Mouse (Mus musculus) spleen, postnatal 10 days (tissue): Measurements from ENCODE around the gene Foxd3.
"Not testable (repeated sequence)": the region's sequence is repeated elsewhere in the genome, so short reads cannot be mapped to it uniquely, and the experiment has no call there.

Experiments used
- DNase-seq, 2 experiments: peaks; one replicate each; pipeline ENCODE4 v3.0.0; 2021 to 2022; ENCODE audit warnings: low spot score in 2 of 2

The Foxd3 gene

GRCm38 (mm10) chr4:99655937-99656604, at the start of gene Foxd3:
Gene Foxd3, plus strand, starts transcription at chr4:99656299.
- no peak for DNase-seq

- DNase-seq = no peak
Observed at GRCm38 (mm10) chr4:99612156-99612555, 43.9 kb upstream of the Foxd3 start.

DNA sequence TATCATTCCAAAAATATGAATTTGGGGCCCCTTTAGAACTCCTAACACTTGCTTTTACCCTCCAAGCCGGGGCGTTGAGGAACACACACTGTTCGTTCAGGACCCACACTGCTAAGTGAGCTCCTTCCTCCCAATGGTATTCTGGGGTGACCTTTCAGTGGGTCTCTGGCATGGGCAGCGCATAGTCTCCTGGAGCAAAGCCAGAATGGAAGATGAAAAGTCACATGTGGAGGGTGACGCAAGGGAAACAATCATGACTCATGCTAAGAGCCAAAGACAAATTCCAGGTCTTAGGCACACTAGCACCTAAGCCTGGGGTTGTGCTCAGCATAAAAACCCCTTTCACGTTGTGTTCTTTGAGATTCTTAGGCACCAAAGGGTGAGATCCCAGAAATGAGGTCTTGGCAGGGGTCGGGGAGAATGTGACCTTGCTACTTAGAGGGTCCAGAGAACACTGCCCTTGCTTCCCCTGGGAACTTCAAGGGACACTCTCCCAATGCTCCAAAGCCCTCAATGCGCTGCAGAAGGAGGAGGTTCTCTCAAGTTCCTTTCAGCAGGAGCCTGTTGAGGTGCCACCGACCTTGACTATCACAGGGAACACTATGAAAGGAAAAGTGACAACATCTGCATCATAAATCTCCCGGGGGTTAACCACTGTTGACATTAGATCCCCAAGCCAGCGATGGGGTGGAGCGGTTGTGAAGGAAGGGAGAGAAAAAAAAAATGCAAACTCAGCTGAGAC, 43.3 kb upstream of the Foxd3 start:
- no peak for DNase-seq

DNA sequence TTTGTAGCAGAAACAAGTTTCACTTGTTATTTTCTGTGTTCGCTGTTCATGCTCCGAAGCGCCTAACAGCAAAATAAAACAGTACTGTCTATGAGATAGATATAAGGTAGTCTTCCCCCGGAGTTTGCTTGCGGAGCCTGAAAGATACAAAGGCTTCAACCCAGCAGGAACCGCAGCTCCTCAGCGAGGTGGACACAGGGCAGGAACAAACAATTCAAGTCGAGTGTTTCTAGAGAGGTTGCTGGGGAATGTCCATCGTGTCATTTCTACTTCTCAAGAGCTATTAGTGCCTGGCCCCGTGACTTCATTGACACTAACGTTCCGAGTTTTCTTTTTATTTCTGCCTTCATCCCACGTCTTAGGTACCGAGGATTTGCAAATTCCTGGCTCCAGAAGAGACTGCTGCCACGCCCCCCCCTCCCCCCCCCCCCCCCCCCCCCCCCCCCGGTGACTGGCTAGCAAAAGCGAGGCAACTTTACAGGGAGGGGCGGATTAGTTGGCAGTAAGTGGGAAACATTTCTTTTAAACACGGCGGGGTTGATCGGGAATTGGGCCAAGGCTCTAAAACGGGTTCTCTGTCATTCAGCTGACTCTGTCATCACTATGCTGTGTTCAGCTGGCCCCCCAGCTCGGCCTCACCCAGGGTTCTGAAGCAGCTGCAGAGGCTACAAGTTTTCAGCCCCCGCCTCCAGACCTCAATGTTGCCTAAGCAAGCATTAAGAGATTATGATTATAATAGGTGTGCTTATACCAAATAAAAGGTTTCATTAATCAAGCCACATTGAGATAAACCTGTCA, 29.9 kb upstream of the Foxd3 start:
- DNase-seq = no peak

- no peak for DNase-seq
Observed at GRCm38 (mm10) chr4:99627057-99627456, 29.0 kb upstream of the Foxd3 start.

- no peak for DNase-seq
Observed at GRCm38 (mm10) chr4:99636038-99636437, 20.1 kb upstream of the Foxd3 start.

GRCm38 (mm10) chr4:99636711-99637110, 19.4 kb upstream of the Foxd3 start:
- DNase-seq = no peak

DNA sequence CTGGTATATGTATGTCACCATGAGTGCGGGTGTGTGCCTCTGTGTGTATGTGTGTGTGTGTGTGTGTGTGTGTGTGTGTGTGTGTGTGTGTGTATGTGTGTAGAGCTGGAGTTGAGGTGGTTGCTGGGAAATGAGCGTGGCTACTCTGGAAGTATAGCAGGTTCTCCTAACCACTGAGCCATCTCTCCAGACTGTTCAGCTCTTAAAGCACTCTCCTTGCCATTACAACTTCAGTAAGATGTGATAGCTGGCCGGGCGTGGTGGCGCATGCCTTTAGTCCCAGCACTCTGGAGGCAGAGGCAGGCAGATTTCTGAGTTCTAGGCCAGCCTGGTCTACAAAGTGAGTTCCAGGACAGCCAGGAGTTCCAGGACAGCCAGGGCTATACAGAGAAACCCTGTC, 15.5 kb upstream of the Foxd3 start:
- not testable (repeated sequence) for DNase-seq

GRCm38 (mm10) chr4:99641920-99642319, 14.2 kb upstream of the Foxd3 start:
- DNase-seq = no peak

- DNase-seq = no peak
Observed at GRCm38 (mm10) chr4:99645560-99645959, 10.5 kb upstream of the Foxd3 start.

GRCm38 (mm10) chr4:99650088-99650944, 5.8 kb upstream of the Foxd3 start:
- peak in 1 of 2 experiments; percentile 29 for DNase-seq

DNA sequence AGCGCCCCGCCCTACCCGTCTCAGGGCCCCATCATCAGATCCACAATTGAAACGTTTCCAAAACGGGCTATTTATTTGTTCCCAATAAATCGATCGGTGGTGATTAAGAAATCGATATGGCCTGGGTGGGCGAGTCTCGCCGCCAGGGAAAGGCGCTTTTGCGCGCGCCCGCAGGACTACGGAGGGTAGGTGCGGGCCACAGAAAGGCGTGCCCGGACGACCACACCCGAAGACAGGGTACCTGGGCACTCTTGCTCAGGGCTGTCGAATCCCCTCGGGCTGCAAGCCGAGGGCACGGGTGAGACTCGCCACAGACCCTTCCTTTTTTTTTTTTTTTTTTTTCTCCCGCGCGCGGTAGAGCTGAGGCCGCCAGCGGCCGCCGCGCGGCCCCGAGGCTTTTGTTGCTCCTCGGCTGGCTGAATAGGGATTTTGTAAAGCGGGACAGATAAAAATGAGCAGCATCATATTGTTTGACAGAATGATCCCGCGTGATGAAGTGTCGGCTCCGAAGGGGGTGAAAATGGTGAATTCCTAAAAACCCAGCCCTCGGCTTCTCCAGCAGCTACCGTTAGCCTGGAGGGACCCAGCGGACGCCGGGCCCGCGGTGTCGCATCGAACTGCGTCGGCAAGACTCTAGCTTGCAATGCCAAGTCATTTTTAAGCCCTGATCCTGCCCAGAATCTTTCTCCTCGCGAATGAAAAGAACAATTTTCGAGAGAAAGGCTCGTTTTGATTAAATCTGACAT, 5.0 kb upstream of the Foxd3 start:
- DNase-seq = no peak

GRCm38 (mm10) chr4:99651823-99652450, 4.2 kb upstream of the Foxd3 start:
- DNase-seq = no peak

- no peak for DNase-seq
Observed at GRCm38 (mm10) chr4:99652576-99653210, 3.4 kb upstream of the Foxd3 start.

DNA sequence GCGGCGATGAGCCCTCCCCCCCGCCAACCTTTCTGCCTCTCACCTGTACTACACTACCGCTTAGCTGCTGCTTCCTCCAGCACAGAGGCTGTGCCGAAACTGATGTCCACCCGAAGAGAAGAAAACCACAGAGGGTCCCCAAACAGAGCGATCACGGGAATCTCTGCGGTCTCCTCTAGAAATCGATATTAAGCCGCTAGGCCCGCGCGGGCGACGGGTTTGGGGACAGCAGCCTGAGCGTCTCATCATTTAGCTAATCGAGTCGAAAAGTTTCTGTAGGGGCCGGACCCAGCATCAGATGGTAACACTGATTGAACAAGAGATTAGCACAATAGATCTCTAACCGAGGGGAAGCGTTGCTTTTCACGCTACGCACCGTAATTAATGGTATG, 2.9 kb upstream of the Foxd3 start:
- DNase-seq = no peak

GRCm38 (mm10) chr4:99653608-99654221, 2.4 kb upstream of the Foxd3 start:
- DNase-seq = no peak

GRCm38 (mm10) chr4:99654621-99655296, 1.3 kb upstream of the Foxd3 start:
- no peak for DNase-seq

- DNase-seq = no peak
Observed at GRCm38 (mm10) chr4:99656605-99657429, 718 bp downstream of the Foxd3 start.
